Mouse (Mus musculus) thymus, postnatal 36 days (tissue): ENCODE measurements around the gene Tm4sf5.
"Not testable (repeated sequence)": the region's sequence is repeated elsewhere in the genome, so short reads cannot be mapped to it uniquely, and the experiment has no call there.

Experiments used
- DNase-seq, 2 experiments: peaks; one replicate each; pipeline ENCODE4 v3.0.0; 2022; ENCODE audit warnings: mixed read lengths in 2 of 2

The Tm4sf5 gene

DNA sequence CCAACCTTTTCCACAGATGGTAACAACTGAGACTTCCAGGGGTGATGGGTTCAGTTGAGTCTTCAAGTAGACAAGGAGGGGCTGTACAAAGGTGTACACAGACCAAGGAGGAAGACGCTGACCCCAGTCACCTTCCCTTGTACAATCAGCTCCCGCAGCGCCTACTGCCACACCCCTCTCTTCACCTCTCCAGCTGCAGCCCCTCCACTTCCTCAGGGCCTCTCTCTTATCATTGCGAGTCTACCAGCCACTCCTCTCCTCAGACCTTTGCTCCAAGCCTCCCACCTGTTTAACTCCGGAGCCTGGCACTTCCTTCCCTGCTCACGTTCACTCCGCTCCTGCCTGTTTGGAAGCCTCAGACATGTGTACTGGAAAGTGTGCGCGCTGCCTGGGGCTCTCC is at the start of gene Tm4sf5:
TSS of gene Tm4sf5 (plus strand) at position 275 of the 400 bp plus-strand sequence.
- DNase-seq: no peak

DNA sequence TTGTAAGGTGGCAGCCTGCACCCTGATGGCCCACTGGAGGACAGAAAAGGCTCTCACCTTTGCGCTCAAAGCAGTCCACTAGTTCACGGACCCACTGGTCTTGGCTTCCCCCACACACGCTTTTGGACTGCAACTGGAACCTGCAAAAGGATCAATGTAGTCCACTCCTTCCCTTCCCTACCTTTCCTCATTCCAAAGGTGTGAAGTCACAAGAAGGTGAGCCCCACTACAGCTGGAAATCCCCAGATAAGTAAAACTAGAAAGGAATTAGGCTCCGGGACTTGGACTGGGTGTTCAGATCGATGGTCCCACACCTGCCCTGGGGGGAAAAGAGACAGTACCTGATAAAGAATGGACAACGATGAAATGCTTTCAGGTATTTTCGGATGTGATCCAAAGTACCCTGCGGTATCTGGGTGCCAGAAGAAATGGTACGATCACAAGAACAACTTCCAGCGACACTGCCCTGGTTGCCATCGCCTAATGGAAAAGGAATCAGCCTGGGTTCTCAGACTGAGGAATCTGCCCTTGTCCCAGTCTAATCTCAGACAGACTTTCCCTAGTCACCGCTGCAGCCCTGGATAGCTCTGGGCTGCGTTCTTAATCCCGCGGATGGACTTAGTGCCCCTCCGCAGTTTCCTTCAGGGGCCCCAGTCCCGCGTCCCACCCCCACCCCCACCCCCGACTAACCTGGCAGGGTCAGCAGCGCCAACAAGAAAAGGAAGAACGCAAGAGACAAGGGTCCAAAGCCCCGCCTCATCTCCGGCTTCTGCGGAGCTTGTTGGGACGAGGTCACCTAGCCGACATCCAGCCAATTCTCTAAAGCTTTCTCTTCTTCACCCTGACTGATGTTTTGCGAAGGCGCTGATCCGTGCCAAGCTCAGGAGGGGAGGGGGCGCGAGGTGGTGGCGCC is 46.1 kb upstream of the Tm4sf5 start, which contains the start of gene Zmynd15:
TSS of gene Zmynd15 (plus strand) at position 746 of the 913 bp plus-strand sequence.
- no peak for DNase-seq

DNA sequence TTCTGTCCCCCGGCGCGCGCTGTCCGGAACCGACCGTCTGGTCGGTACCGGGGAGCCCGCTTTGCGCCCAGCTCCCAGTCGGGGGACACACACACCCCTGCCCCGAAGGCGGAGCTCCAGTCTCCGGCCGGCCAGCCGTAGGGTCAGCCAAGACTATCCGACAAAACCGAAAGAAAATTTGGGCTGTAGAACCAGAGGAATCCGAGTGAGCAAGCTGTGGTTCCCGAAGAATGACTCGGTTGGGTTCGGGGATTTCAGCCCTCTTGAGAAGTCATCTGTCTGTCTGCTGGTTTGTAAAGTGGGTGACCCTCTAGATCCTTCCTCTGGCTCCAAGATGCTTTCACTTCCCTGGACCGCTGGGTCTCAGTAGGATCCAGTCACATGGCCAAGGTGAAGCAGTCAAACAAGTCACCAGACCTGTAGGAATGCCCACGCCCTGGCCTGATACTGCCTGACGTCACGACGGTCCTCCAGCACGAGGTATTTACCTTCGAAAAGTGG is 45.4 kb upstream of the Tm4sf5 start, which contains the start of gene Cxcl16:
TSS of gene Cxcl16 (minus strand) at position 384 of the 501 bp plus-strand sequence.
- DNase-seq: no peak

DNA sequence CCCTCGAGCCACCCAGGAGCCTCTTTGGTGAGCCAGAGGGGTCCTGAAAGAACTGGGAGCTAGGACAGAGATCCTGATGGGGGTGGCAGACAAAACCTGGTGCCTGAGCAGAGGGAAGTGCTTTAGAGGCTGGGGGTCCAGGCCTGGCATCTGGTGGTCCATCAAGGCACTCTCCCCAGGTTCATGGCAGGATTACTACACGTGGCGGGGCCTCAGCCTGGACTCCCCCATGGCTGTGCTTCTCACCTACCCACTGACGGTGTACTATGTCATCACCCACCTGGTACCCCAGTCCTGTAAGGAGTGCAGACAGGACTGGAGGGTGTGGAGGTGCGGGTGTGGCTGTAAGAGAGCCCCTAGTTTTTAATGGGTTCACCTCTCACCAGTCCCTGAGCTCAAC is 41.1 kb upstream of the Tm4sf5 start:
- no peak for DNase-seq

DNA sequence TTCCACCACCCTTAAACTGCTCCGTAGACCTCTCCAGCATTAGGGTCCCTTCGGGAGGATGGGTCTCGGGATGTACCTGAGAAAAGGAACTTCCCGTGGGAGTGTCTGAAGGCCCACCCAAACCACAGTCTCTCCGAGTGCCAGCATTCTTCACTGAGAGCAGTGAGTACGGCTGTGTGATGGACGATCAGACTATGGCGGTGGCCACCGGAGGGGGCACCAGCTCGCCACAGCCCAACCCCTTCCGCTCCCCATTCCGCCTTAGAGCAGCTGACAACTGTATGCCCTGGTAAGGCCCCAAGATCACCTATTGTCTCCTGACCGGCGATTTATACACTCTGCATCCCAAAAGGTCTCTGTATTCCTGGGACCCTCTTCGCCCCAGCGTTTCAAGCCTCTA is 39.8 kb upstream of the Tm4sf5 start:
- no peak for DNase-seq

DNA sequence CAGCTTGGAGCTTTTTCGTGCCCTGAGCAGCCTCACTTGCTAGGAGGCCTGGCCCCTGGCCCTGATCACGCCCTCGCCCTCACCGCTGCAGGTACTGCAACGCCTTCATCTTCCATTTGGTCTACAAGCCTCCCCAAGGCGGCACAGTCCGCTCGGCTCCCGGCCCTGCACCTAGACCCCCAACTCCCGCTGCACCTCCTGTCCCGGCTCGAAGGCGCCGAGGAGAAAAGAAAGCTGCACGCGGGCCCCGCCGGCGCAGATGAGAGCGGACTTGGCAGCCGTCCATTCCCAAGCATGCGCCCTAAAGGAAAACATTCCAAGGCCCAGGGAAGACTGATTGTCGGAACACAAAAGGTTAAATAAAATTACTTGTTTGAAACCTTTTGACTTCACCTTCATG is 39.2 kb upstream of the Tm4sf5 start:
- DNase-seq: no peak

DNA sequence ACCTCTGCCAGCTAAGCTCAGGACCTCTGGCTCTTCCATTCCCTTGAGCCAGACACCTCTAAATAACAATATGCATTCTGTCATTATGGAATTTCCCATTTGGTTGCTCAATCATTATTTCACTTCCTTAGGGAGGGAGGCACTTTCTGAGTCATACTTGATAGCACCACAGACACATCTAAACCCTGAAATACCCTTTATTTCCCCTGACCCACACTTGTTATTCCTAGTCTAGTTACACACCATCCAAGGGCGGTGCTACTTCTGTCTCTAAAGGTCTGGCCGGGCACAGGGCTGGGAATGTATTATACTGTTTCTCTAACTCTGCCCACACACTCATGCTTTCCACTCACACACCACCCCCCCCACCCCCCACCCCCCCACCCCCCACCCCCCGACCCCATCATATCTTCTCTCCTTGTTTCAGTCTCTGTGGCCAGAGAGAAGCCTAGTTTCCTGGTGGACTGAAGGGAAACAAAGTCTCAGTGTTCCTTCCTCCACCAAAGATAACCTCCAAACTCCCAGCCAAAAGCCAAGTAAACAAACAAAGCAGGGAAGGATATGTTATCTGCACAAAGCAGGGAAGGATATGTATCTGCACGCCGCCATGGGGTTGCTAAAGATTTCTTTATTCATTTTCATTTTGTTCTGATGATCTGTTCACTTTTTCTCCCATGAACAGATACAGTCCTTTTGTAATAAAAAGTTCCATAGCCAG is 37.0 kb upstream of the Tm4sf5 start:
- DNase-seq: no peak

DNA sequence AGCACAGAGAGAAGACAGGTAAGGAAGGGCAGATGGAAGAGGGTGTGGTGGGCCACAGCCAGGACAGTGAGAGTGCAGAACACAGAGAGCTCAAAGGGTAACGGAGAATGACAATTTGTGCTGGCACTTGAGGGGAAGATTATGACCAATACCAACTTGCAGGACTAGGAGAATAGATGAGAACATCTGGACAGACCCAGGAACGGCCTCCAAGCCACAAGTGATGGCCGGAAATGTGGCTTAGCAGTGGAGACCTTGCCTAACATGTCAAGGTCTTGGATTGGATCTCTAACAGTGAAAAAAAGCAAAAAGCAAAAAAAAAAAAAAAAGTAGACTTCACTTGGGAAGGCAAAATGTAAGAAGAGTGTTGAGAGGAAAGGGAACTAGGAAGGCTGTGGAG is 35.3 kb upstream of the Tm4sf5 start:
- no peak for DNase-seq

DNA sequence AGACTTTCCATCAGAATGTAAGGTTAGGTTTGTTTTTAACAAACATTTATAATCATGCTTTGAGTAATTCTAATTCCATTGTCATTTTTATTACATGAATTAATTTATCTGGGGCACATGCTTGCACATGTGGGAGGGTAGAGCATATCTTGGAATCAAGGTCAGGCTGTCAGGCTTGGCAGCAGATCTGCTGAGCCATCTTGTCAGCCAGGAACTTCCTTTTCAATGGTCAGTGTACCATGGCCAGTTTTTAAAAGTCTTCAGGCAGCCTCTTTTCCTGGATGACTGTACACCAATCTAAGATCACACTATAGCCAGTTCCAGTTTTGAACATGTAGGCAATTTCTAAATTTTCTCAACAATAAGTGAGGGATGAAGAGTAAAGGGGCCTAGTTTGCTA is 32.3 kb upstream of the Tm4sf5 start:
- DNase-seq: no peak

DNA sequence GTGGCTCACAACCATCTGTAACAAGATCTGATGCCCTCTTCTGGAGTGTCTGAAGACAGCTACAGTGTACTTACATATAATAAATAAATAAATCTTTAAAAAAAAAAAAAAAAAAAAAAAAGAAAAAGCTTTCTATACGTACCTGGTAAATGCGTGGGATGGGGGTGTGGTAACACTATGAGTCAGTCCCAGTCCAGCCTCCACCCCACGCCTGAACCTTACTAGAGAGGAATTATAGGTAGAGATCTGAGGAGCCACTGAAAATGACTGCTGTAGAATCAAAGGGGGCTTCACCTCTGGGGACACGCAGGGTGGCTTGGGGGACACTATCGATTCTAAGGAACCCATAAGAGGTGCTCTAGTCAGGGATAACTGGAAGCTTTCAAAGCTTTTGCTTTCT is 31.8 kb upstream of the Tm4sf5 start:
- DNase-seq: not testable (repeated sequence)

DNA sequence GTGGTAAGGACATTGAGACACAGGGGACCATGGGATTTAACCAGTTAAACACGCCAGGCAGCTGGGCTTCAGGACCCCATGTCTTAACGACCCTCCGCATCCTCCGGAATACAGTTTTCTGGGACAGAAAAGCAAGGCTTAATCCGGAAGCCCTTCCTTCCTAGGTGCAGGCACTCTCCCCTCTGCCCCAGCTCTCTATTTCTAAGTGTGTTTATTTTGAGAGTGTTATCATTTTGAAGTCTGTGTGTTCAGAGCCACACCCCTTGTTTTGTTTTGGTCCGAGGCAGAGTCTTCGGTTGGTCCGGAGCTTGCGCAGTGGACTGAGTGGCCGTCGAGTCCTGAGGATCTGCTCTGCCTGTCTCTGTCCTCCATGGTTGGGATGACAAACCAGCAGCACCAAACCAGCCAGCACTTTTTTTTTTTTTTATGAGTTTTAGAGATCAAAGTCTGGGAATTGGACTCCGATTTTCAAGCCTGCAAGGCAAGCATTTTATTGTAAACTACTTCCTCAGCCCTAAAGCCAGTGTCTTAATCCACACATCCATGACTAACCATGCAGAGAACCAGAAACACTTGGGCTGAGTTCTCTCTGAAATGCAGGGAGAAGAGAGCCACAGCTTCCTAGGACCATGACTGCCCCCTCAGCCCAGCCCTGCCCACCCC is 30.0 kb upstream of the Tm4sf5 start:
- no peak for DNase-seq

DNA sequence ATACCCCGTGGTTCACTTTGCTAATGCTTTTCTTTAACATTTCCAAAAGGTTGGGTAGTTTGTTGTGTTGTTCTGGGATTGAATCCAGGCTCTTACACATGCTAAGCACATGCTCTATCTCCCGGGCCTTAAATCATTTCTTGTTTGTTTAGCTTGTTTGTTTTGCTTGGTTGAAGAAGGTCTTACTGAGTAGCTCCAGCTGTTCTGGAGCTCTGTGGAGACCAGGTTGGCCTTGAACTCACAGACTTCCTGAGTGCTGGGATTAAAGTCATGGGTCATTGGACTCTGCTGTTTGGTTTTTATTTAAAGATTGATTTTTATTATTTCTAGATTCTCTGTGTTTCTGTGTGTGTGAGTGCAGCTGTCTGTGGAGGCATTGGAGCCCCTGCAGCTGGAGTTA is 19.5 kb upstream of the Tm4sf5 start:
- DNase-seq: no peak

DNA sequence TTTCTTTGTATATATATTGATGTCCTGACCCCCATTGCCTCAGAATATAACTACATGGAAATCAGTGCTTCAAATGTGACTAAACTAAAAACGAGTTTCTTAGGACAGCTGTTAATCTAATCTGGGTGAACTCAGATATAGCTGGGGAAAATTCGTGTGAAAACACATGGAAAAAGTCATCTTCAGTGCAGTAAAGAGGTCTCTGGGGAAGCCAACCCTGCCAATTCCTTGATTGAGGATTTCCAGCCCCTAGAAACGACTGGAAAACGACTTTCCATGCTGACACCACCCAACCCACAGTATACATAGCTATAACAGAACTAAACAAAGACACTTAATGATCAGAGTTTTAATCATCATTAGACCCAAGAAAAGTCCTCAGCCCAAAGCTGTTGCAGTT is 17.2 kb upstream of the Tm4sf5 start:
- no peak for DNase-seq

DNA sequence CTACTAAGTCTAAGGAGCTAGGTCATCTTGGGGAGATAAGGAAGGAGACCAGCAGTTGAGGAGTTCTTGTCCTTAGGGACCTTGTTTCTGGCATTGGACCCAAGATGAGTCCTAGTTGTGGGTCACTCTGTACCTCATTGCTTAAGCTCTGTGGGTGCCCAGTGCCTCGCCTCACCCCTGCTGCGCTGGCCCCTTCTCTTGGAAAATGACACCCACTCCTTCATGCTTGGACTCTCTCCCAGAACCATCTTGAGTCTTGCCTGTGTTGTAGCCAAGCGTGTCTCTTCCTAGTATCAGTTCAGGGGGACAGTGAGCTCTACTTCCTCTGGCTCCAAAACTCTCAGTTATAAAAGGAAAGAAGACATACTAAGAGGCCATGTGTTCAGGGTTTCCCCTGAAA is 15.9 kb upstream of the Tm4sf5 start:
- DNase-seq: no peak

DNA sequence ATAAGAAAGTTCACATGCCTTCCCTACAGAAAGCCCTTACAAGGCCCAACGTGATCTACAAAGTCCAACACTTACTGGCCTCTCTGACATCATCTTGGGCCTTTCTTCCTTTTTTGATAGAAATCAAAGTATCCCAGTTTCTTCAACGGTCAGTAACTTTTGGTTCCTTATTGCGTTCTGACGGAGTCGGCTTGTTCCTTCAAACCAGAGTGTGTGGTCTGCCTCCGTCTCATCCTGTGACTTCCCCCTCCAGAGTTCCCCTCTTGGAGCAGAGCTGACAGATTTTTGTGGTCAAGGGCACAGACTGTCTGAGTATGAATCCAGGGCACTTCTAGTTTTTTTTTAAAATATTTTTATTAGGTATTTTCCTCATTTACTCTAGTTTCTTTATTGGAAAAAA is 15.4 kb upstream of the Tm4sf5 start:
- DNase-seq: no peak

DNA sequence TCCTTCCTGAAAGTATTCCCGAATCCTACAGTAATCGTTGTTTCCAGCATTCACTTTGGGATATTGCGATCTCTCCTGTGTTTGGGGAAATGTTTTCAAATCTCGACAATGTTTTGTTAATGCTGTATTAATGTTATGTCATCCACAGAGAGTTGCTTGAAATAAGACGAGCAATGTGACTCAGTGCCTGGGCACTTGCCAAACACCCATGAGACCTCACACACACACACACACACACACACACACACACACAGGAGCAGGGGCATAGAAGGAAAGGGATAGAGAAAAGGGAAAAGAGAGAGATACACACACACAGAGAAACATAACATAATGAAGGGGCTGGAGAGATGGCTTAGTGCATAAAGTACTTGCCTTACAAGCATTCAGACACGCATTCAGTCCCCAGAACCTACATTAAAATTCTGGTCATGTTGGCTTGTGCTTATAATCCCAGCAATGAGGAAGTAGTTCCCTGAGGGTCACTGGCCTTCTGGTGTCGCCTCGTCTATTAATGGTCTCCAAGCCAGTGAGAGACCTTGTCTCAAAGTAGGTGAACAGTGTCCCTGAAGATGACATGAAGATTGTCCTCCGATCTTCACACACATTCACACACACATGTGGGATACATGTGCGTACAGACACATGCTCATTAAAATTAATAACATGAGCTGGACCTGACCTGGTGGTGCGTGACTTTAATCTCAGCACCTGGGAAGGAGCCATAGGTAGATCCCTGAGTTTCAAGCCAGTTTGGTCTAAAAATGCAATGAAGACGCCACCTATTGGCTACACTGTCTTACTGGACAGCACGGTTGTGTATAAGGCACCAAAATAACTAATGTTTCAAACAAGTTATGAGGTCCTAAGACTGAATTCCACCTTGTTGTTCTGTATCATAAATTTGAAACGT is 5.2 kb upstream of the Tm4sf5 start:
- DNase-seq: no peak

DNA sequence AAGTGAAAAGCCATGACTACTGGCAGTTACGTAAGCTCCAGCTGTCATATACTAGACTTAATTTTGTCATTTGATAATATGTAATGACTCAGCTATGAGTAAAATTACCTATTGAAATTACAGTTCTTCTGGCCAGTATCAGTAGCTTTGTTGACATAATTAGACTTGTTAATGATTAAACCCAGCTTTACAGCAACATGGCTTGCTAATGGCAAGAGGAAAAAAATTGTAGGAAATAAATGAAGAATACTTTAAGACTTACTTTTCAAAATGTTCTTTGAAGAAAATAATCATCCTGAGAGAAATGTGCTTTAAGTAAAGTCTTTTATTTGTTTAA is 4.6 kb upstream of the Tm4sf5 start:
- no peak for DNase-seq

DNA sequence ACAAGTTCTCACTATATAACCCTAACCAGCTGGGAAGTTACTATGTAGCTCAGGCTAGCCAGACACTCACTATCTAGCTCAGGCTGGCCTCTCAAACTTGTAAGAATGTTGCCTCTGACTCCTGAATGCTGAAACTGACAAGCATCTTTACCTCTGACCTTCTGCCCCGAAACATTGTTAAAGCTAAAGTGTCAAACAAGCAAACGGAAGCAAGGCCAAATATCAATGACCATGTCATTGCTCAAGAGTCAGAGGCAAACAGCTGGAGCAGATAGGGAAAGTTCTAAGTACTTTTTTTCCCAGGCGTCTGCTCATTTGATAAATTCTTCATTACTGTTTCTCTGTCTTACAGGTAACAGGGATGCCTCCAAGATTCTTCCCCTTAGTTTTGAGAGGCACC is 3.0 kb upstream of the Tm4sf5 start:
- DNase-seq: no peak

DNA sequence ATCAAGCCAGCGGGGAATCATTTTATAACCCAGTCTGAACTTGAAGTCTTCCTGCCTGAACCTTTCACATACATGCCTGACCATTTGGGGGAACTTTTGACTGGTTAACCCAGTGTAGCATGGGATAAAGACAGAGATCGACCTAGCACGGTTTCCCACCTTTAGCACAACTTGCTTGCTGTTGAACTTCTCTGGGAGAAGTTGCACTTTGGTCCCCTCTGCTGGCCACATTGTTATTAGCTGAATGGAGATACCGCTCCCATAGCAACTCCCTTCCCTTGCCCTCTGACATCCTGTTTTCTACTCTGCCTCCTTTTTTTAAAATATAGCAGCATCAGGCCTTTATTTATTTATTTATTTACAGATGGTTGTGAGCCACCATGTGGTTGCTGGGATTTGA is 1.3 kb downstream of the Tm4sf5 start:
- peak; percentile 82 to 84 for DNase-seq

DNA sequence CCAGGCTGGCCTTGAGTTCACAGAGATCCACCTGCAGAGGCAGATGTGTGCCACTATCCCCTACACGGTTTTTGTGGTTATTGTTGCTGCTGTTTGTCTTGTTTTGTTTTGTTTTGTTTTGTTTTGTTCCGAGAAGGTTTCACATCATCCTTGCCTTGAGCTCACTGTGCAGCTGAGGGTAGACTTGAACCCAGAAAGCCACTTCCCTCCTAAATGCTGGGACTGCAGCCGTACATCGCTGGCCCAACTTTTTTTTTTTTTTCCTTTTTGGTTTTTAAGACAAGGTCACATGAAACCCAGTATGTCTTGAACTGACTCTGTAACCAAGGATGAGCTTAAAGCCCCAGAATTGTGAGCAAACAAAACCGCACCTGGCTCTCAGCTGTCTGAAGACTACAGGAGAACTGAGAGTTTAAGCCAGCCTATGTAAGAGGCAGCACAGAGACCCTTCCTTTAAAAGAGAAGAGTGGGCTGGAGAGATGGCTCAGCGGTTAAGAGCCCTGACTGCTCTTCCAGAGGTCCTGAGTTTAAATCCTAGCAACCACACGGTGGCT is 2.0 kb downstream of the Tm4sf5 start:
- DNase-seq: peak; percentile 29 to 60

DNA sequence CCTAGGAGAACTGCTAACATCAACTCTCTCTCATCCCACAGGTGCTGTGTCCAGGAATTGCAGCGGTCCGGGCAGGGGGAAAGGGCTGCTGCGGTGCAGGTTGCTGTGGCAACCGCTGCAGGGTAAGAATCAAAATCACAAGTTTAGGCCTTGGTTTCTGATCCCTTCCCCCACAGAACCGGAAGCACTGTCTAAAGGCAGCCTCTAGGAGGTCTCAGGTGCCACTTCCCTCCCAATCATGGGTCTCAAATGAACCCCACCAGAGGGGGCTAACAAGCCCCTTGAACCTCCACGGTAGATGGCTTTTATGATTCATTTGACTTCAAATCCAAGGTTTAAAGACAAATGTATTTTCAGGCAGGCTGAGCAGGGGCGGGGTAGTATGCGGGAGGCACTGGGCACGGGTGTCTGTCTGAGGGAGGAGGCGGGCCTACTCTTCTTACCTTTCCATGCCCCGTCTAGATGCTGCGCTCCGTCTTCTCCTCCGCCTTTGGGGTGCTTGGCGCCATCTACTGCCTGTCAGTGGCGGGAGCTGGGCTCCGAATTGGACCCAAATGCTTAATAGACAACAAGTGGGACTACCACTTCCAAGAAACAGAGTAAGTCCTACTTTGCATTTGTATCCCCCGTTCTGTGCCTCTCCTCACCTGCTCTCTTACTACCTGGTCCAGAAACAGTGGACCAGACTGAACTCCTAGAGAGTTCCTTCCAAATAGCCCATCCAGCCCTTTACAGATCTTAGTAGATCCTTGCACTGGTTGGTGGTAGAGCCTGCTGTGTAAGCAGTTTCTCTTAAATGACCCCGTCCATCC is 4.9 kb downstream of the Tm4sf5 start:
- peak; percentile 63 to 67 for DNase-seq
